Mouse (Mus musculus): ENCODE measurements around the gene Hoxa5. TPM values are rescaled to one million over a fixed set of nuclear protein-coding genes. Genes with fewer than 3 reads are reported as not detected.

The Hoxa5 gene
- 1 to 10 TPM in 1 of 2 experiments, under 1 TPM in 1; 0.52 to 1.3 TPM for total RNA-seq (2021)

DNA sequence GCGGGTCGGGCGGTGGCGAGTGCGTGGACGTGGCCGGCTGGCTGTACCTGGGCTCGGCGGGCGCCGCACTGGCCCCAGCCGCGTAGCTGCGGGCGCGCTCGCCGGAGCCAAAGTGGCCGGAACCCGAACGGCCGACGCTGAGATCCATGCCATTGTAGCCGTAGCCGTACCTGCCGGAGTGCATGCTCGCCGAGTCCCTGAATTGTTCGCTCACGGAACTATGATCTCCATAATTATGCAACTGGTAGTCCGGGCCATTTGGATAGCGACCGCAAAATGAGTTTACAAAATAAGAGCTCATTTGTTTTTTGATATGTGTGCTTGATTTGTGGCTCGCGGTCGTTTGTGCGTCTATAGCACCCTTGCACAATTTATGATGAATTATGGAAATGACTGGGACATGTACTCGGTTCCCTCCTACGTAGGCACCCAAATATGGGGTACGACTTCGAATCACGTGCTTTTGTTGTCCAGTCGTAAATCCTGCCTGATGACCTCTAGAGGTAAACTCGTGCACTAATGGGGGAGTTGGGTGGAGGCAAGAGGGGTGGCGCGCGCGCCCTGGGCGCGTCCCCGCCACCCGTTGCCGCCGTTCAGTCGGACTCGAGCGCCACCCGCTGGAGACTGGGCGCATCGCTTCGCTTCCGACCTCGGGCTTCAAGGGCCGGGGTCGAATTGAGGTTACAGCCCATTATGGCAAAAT lies at the start of gene Hoxa5:
Gene Hoxa5 (minus strand): TSS at position 538 of the 703 bp plus-strand sequence.
- DNase-seq (ENCODE audit: low spot score) = peak; percentile 47
- intact Hi-C loops (cut with DNase I) = no loop called here

DNA sequence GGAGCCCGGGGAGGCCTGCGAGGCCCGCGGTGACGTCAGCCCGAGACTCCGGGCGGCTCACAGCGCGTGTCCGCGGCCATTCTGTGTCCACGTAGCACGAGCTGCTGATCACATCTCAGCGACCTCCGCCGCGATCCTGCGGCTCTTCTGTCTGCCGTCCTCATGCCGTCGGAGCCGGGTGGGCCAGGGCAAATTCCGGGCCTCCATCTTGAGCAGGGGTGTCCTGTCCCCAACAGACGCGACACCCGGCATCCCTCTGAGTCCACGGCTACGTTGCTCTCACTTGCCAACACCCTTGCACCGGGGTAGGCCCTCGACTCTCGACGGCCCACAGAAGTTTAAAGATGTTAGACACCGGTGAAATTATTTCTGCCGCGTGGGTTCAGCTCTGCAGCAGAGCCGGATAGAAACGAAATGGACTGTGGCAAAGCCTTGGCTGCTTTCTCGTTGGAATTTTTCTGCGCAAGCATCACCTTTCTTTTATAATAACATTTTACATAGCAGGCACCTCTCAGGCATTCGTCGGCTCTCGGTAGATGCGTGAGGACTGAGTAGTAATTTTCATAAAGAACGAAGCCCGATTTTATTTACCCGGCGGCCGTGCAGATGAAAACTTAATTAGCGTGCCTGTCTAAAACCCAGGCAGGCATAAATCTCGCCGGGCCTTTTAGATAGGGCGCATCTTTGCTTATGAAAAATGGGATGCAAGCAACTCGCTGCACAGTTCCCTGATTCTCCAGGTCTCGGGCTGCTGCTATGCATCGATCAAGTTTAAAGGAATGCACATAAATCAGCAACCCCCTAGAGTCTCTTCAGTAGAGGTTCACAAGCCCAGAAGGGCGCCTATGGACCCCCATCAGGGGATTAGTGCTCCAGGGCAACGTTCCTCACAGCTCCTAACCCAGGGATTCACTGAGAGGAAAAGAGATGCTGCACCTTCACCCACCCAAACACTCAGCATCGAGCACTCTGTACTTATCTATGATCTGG lies 49.4 kb upstream of the Hoxa5 start:
- intact Hi-C loops (cut with DNase I) = no loop called here
- DNase-seq (ENCODE audit: low spot score) = no peak

DNA sequence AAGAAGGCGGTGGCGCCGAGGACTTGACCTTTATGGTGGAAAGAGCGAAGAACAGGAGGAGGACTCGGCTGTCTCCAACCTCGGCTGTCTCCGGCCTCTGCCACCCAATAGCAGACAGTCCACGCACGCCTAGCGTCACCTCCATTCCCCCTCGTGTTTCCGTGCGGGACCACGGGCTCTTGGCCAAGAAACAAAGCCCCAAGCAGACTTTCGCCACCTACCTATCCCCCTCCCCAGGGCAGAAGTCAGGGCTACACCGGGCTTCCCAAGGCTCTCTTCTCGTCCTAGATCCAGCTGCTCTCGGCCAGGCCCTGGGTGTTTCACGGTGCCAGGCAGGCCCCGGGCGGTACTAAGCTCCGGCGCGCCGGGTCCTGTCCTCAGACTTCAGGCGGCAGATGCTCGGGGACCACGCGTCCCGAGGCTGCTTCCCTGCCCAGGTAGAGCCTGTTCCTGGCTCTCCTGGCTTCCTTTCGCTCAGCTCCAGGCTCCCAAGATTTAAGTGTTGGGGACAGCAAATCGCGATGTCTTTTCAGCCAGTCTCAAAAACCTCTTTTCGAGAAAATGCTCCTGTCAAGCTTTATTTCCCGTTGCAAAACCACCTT lies 48.5 kb upstream of the Hoxa5 start:
- intact Hi-C loops (cut with DNase I) = no loop called here
- DNase-seq (ENCODE audit: low spot score) = no peak

DNA sequence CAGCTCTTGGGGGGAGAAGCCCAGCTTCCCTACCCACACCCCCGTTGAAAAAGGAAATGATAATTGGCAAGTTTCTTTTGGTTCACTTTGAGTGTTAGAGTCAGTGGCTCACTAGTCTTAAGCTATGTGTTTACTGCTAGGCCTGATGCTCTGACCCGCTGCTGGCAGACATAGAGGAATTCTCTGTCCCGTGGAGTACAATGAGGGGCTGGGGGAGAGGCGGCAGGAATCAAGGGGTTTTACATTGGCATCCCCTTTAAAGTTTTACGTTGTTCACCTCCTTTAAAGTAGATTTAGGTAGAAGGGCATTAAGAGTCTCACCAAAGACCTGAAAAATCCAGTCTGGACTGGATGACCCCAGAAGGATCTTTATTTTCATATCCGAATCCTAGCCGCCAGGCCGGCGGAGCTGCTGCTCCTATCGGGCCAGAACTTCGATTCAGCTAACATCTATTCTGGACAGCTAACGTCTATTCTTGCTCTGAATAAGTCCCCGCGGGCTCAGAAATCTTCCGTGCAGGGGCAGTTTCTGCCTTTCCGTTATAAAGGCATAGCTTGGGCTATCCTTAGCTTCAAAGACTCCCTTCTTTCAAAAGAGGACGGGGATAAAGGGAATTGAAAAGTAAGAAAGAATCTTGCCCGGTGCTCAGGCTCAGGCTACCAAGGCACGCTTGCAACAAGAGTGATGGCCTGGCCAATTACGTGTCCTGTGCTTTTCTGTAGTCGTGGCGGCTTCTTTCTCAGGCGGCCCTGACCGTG lies 47.8 kb upstream of the Hoxa5 start:
- DNase-seq (ENCODE audit: low spot score) = no peak
- intact Hi-C loops (cut with DNase I) = no loop called here

DNA sequence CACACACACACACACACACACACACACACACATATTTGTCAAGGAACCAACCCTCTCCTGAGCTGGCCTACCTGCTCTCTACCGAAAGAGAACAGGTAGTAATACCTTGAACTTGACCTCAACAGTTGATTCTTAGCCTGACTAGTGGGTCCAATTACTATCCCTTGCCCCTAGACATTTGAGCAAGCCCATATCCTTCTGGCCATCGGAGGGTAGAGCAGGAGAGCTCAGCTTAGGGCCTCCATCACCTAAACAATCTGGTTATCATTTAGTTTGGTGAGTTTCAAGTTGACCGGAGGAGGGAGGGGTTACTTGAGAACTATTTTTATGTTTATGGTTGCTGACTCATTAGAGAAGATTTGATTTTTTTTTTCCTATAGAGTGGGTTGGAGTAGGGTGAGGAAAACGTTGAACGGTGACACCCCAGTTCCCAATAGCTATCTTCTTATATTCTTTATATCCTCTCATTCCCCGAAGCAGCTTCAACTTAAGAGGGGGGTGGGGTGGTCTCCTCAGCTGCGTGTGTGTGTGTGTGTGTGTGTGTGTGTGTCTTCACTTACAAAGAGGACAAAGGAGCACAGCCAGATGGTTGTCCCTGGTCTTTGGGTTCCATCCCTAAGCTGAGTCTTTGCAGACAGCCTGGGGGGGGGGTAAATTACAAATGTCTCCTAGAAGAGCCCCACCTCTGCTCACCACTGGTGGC lies 46.9 kb upstream of the Hoxa5 start:
- DNase-seq (ENCODE audit: low spot score) = no peak
- intact Hi-C loops (cut with DNase I) = no loop called here

DNA sequence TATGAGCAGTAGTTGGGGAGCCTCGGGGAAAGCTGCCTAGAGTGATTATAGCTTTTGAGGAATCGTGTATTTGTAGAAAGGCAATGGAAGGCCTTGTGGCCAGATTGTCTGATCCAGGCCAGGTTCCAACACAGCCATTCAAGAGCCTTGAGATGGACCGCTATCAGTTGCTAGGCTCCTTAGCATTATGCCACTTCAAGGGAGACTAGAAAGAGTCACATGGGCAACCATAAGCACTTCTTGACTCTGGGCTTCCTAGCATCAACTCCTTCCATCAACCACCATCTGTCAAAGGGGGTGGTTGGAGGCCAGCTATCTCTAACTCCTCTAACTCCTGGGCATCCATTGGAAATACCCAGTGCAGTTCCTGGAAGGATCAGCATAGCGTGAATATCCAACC lies 45.4 kb upstream of the Hoxa5 start:
- no peak for DNase-seq (ENCODE audit: low spot score)
- intact Hi-C loops (cut with DNase I) = no loop called here

DNA sequence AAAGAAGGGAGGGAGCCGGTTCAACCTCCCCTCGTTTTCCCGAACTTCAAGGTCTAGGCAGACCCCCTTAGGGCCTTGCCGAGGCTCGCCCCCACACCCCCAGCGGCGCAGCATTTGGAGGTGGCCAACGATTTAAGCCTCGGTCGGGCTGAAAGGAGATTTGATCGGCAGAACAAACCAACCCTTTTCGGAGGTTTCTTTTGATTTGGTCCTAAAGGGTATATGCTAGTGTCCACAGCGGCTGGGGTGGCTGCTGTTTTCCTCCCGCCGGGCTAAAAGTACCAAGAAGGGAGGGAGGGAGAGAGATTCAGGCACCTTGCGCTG lies 45.0 kb upstream of the Hoxa5 start:
- intact Hi-C loops (cut with DNase I) = no loop called here
- no peak for DNase-seq (ENCODE audit: low spot score)

DNA sequence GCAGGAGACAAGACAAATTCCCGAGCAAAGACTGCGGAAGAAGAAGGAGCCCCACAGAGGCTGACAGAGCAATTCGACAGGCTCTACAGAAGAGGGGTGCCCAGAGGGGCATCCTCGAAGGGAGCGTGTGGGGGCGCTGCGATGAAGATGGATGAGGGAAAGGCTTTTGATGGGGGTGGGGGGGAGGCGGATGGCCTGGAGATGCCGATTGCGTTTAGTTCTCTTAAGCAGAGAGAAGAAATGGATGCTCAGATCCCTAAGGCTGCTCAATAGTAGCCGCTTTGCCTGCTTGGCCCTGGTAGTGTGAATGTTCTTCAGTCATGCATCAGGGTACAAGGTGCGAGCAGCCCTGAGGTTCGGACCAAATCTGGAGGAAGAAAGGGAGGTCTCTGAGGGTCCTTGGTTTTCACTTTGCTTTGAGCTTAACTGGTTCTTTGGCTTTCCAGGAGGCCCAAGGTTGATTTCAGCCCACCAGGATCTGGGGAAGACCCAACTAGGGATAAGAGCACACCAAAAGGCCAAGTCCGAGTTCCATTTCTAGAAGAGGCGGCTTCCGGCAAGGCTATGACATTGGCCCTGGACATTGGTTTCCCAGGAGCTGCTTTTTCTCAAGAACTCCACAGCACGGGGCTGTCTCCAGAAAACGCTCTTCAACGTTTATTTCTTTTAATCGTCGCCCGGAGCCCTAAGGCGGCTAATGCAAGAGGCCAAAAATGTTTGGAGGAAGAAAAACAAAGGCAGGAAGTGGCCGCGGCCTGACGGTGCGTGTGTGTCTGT lies 44.4 kb upstream of the Hoxa5 start:
- DNase-seq (ENCODE audit: low spot score) = no peak
- intact Hi-C loops (cut with DNase I) = no loop called here

DNA sequence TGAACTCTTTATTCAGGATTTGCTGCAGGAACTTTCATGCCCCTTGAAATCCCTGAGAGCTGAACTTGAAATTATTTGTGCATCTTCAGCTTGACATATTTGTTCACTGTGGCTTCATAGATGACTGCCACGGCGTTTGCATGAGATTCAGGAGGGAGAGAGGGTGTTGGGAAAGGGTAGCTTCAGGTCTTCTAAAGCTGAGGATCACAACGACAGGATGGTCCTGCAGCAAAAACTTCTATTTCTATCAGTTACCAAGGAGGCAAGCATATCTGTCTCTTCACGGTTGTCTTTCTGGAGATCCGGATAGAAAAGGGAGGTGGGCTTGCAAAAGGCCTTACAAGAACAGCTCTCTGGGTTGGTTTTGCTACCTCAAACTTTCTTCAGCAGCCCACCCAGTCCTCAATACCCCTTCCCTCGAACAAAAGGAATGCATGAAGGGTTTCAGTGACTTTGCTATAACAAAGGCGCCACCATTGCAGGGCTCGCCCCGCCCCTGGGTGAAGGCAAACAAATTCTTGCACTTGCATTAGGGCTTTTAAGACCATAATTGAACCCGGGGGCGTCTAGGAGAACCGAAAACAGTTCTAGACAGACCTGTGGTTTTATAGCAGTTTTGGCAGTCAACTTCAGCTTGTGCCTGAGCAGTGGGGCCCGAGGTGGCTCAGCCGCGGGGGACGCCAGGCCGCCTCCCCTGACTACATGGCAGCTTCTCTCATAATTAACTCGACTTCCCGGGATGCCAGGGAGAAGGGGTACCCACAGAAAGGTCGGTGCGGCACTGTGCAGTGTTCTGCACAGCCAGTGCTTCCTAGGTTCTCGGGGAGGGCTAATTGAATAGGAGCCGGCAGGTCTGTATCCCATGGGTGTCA lies 43.6 kb upstream of the Hoxa5 start:
- no peak for DNase-seq (ENCODE audit: low spot score)
- intact Hi-C loops (cut with DNase I) = no loop called here

DNA sequence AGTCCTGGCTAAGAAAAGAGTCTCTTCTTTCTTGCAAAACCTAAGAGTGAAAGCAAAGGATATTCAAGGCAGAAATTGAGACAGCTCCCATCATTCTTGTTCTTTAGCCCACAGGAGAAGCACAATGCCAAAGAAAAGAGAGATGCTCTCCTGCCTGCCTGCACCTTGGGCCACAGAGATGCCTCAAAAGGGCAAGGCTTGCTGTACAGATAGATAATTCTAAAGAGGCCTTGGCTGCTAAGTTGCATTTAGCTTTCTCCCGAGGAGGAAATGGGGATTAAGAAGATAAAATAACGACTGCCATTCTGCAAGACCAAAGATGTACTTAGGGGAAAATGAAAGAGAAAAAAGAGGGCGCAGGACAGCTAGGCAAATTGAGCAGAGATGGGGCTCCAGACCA lies 42.5 kb upstream of the Hoxa5 start:
- no peak for DNase-seq (ENCODE audit: low spot score)
- intact Hi-C loops (cut with DNase I) = no loop called here

DNA sequence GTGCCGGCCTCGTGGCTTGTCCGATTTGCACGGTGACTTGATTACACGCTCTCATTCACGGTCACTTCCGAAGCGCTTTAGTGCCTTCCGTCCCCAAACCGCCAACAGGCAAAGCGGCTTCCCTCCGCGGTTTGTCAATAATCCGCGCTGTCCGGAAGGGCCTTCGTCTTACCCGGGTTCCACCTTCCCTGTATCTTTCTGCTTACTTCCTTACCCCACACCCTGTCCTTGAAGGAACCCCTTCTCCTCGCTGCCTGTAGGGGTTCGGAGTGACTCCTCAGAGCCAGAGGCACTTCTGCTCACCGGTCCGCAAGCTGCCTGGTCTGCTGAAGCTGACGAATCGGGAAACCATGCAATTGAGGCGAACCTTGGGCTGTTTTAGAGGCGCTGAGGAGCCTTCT lies 42.0 kb upstream of the Hoxa5 start:
- no peak for DNase-seq (ENCODE audit: low spot score)
- intact Hi-C loops (cut with DNase I) = no loop called here

DNA sequence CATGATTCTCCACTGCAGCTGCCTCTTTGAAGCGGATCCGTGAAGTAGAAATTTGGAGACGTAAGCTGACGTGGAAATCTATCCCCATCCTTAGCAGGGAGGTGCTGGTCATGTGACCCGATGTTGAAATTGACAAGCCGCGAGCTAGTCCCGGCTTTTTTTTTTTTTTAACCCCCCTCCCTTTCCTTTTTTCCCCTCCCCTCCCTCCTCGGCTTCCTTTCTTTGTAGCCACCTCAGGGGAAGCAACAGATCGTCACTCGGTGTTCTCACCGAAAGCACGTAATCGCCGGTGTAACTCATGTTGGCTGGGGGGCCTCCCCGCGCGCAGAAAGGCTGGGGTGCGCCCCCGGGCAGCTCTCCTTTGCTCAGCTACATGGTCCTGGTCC lies 41.4 kb upstream of the Hoxa5 start, which contains the start of gene Hoxa11:
Gene Hoxa11 (minus strand): TSS at position 54 of the 386 bp plus-strand sequence.
- DNase-seq (ENCODE audit: low spot score) = no peak
- intact Hi-C loops (cut with DNase I) = no loop called here

DNA sequence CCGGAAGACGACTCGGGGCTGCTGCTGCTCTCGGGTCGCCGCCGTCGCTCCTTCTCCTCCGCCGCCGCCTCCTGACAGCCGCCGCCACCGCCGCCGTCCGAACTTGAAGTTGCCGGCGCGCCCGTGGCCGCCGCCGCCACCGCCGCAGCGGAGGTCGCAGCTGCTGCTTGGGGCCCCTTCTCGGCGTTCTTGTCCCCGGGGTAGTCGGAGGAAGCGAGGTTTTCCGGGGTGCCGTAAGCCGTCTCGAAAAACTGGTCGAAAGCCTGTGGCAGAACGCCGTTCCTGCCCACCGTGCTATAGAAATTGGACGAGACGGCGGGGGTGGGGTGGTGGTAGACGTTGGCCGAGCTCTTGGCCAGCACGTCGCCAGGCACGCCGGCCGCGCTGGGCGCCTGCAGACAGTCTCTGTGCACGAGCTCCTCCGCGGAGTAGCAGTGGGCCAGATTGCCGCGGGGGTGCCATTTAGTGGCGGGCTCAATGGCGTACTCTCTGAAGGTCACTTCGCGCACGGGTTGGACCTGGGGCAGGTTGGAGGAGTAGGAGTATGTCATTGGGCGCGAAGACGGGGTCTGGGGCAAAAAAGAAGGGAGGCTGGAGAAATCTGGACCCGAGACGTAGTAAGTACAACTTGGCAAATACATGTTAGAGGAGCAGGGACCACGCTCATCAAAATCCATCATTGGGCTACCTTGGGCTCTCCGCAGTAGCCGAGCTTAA lies 40.8 kb upstream of the Hoxa5 start:
- intact Hi-C loops (cut with DNase I) = no loop called here
- no peak for DNase-seq (ENCODE audit: low spot score)

DNA sequence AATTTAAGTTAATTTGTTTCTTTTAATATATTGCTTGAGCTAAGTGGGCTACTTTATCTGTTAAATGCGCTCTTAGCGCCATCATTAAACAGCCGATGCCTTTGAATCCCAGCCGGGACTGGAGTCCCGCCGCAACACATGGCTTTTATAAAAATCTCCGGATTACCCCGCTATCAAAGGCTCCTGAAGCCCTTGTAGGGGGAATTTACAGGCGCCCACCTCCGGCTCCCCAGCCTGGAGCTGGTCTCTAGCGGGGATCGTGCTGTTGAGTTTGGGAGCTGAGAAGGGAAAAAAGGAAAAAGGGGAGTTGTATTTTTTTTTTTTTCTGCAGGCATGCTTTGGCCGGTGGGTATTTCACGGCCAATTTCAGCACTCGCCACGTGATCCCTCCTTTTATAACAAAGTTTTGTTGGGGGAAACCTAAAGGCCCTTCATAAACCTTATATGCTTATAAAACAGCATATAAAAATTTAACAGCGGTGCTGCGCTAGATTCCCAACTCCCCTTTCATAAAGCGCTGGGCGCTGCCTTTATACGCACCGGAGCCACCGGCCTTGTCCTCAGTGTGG lies 40.2 kb upstream of the Hoxa5 start:
- intact Hi-C loops (cut with DNase I) = no loop called here
- DNase-seq (ENCODE audit: low spot score) = no peak

DNA sequence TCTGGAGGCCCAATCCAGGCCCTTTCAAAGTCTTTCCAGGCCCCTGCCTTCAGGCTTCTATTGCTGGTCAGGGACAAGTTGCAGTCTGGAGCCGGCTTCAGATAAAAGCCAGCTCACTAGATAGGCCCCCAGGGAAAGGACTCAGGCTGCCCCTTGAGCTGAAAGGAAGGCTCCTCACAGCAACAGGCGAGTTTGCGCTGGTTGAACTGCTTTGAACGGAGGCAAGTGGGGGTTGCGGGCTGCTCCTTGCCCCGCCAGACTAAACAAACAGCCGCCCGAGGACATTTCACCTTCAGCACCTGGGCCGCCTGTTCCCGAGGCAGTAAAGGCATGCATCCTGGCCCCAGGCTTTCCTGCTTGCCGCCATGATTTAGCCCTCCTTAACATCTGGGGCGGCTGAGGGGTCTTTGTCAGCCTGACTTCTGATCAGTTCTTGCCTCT lies 39.3 kb upstream of the Hoxa5 start:
- DNase-seq (ENCODE audit: low spot score) = no peak
- intact Hi-C loops (cut with DNase I) = no loop called here

DNA sequence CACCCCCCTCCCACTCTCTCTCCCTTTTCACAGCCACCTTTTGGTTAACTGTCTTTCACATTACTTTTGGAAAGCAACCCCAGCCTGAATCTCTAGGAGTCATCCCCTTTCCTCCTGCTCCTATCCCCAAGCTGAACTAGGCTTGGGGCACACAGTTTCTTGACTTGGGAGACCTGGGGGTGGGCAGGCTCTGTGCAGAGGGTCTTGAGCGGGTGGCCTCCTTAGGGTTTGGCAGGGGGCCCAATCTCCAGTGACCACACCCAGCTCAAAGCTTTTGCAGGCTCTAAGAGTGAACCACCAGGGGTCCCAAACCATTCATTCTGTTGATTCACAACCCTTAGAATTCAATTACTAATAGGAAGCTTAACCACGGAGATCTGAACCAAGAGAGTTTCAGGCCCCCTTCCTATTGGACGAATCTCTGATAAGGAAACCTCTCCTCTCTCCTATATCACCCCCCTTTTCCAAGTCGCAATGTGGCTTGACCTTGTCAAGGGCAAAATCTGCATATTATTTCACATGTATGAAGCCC lies 38.5 kb upstream of the Hoxa5 start:
- DNase-seq (ENCODE audit: low spot score) = no peak
- intact Hi-C loops (cut with DNase I) = no loop called here

Data from heart, postnatal 25 days (tissue).